Mouse (Mus musculus) liver, embryonic 14.5 days (tissue): ENCODE data around the gene Erp29.

Source experiments
- CTCF ChIP-seq: IDR thresholded peaks from 2 replicates; pipeline ENCODE4 v1.5.1; 2016; ENCODE audit warnings: antibody characterized with exemption, low read depth, control low read depth
- EP300 ChIP-seq: IDR thresholded peaks from 2 replicates; pipeline ENCODE4 v1.6.1; 2016; ENCODE audit warnings: antibody characterized with exemption, low read depth

GRCm38 (mm10) chr5:121476040-121476439 is 23.7 kb upstream of the Erp29 start:
- TF ChIP-seq CTCF (no peak), EP300 (peak; percentile 88)
